Mouse (Mus musculus): ENCODE data around the gene Epb41l5. TPM values are rescaled to one million over a fixed set of nuclear protein-coding genes. Genes with fewer than 3 reads are reported as not detected.

Epb41l5 gene
- 0.42 TPM in 1 of 2 replicates, not detected in the other for total RNA-seq (2015; ENCODE audit: low replicate concordance)
- total RNA-seq (2017; ENCODE audit: low replicate concordance), result not detected in 2 replicates

DNA sequence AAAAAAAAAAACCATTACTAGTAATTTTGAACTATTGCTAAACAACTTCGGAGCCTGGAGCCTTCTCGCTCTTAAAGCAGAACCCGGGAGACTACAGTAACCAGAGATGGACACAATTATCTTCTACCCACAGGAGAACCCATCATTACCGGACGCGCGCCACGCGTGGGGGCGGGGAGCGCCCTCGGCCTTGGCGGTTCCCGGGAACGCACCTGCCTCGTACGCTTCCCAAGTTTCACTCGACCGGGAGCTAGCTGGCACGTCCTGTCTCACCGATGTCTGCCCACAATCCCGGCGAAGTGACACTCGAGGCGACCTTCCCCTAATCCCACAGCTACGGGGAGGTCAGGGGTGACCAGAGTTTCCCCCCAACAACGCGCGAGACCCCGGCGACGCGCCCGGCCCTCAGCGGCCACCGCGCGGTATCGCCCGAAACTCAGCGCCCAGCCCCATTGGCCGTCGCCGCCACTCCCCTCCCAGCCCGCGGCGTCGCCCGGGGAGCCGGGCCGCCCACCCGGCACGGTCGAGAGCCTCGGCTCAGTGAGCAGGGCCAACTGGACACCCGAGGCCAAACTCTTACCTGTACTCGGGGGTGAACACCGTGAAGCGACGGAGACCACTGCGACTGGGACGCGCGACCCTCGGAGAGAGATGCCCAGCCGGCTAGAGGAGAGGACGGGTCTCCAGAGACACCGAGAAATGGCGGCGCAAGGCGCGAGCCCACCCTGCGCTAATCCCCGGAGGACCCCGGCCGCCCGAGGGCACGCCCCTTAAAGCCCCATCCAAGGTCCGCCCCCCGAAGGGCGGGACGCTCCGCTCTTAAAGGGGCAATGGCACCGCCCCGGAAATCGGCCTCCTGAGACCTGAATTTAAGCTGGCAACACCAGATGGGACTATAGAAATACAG is at the start of gene Epb41l5:
Gene Epb41l5 (minus strand): TSS at position 796 of the 907 bp plus-strand sequence.
- peak; percentile 76 for ATAC-seq (replicated peaks; ENCODE audit: low FRiP score, poor library complexity, severe bottlenecking)

DNA sequence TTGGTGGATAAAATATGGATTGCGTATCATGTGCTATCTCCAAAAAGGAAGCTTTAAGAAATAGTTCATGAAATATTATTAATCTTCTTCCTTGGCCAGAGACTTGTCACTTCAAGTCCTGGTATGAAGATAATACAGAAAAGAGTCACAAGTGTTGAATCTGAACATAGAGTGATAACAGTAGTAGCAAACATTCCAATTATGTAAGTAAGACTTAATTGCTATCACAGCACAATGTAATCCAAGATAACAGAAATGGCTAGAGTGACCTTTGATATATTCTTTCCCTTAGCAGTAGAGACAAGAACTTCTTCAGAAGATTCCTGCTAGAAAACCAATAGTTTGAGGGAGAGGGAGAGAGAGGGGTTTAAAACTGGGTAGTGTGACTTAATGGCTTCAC is 48.1 kb upstream of the Epb41l5 start:
- no peak for ATAC-seq (replicated peaks; ENCODE audit: low FRiP score, poor library complexity, severe bottlenecking)

DNA sequence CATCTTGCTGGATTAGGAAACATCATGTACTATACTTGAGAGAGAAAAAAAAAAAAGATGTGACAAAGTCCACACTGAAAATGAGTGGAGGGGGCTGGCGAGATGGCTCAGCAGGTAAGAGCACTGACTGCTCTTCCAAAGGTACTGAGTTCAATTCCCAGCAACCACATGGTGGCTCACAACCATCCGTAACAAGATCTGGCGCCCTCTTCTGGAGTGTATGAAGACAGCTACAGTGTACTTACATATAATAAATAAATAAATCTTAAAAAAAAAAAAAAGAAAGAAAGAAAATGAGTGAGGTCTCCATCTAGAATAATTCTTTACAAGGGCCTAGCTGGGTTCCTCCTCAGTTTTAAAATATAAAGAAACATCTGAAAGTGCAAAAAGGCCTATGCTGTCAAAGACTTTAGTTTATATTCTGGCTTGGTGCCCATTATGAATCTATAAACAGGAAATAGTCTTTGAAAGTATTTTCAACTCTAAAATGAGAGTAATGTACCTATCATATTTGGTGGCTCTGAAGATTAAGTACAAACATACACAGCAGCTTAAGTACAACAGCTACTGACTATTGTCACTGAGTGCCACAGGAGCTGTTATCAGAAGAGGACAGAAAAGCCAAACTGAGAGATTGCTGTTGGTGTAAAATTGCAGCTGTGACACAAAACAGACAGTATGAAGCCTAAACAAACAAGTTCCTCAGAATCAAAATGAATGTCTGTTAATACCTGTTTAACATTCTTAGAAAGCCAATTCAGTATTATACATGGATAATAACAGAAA is 37.2 kb upstream of the Epb41l5 start:
- no peak for ATAC-seq (replicated peaks; ENCODE audit: low FRiP score, poor library complexity, severe bottlenecking)

DNA sequence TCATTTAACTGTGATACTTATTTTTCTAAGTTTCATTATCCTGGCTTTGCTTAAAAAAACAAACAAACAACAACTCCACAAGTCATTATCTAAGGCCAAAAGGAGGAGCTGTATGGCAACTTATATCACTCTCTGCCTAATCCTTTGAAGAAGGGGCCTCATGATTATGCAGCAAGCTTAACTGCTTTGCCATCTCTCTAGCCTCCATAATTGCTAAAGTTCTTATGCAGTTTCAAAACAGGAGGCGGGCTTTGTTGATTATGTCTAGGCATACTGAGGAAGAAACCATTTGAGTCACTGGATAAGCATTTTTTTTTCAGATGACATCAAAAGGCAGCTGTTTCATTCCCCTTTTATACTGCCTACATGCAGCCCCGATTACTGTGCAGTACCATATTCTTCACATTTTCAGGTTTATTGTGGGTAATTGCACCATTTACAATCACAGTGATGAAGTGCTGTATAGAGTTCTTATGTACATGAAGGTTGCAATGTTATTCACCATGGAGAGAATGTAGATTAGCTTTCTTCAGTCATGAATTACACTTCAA is 32.9 kb upstream of the Epb41l5 start:
- no peak for ATAC-seq (replicated peaks; ENCODE audit: low FRiP score, poor library complexity, severe bottlenecking)

DNA sequence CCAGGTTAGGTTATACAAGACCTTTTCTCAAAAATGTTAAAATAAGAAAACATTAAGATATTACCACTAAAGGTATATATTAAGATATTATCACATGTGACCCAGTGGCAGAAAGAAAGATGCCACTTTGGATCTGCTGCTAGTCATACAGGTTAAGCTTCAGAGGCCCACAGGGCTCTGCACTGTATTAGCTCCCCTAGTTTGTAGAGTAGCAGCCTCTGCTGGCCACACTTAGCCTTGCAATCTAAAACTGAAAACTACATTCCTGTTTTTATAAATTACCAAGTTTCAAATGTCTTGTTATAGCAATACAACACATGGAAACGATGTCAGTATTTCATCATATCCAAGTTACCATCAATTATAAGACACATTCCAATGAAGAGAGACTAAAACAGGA is 26.2 kb upstream of the Epb41l5 start:
- ATAC-seq (replicated peaks; ENCODE audit: low FRiP score, poor library complexity, severe bottlenecking), result no peak

DNA sequence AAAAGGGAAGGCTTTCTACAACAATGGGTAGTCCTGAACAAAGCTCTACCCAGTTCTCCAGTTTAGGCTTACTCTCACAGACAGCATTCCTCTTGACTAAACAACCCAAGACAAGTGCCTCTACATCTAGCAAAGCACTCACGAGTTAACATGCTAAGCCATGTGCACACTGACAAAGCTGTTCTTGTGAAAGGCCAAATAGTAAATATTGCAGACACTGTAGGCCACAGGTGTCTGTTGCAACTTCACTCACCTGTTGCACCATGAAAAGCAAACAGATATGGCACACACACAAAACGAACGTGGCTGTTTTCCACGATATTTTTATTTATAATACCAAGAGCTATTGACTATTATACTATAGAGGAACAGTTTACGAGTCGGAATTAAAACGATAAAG is 18.1 kb upstream of the Epb41l5 start:
- no peak for ATAC-seq (replicated peaks; ENCODE audit: low FRiP score, poor library complexity, severe bottlenecking)

DNA sequence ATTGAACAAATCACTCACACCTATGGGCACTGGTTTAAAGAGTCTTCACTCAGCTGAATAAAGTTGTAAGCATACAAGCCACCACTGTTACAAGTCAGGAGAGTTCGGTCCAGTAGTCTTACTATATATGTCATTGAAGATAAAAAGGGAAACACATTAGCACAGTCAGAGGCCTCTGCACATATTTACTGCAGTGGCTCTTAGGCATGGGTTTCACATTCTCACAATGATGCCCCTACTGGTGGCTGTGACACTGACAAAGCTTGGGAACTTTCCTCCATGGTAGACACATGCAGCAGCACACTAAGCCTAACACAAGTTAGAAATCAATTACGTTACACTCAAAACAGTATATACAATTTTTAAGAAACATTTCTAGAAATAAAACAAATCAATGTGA is 5.5 kb upstream of the Epb41l5 start:
- ATAC-seq (replicated peaks; ENCODE audit: low FRiP score, poor library complexity, severe bottlenecking), result no peak

DNA sequence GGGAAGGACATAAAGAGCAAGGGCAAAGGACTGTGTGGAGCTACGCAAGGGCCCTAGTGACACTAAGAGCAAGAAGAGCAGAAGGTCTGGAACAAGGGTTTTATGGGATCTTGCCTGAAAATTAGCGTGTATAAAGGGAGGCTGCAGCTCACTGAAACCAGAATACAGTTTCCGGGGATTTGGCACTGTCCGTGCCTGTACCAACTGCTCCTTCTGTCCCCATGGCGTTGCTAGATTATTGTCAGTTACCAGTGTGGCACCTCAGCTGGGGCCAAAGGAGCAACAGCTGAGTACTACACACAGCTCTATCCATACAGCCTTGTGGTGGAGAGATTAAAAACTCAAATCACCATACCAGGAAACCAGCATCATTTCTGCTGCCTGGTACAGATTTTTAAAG is 1.6 kb upstream of the Epb41l5 start:
- ATAC-seq (replicated peaks; ENCODE audit: low FRiP score, poor library complexity, severe bottlenecking), result no peak

DNA sequence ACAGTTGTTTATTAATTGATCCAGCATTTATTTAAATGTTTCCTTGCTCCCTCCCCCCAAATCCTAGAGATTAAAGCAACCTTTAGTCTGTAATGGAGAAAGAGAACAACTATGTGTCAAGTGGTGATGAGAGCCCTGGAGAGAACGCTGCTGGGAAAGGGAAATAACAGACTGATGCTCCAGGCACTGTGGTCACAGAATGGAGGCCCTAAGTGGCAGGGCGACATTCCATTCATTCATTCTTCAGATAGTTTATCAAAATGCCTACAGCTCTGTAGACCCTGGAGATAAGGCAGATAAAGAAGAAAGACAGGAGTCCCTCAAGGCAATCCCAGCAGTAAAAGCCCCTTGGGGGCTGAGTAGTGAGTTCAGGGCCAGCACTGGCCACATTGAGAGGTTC is 827 bp upstream of the Epb41l5 start:
- ATAC-seq (replicated peaks; ENCODE audit: low FRiP score, poor library complexity, severe bottlenecking), result no peak

DNA sequence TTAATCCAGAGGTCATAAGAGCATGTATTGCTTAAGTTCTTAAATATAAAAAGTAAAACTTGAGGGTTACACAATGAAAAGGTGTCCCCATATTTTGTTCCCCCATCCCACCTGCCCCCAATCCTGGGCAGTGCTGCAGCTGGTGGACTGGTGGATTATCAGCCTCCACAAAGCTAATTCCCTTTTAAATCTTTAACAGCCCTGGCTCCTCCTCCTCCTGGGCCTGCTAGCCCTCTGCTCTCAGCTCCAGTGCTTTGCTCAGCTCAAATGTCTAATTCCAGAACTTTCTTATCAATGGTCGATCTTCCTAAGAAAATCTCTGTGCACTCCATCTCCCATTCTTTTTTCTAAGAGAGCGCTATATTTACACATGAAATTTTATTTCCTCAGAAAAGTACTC is 2.4 kb downstream of the Epb41l5 start:
- no peak for ATAC-seq (replicated peaks; ENCODE audit: low FRiP score, poor library complexity, severe bottlenecking)

DNA sequence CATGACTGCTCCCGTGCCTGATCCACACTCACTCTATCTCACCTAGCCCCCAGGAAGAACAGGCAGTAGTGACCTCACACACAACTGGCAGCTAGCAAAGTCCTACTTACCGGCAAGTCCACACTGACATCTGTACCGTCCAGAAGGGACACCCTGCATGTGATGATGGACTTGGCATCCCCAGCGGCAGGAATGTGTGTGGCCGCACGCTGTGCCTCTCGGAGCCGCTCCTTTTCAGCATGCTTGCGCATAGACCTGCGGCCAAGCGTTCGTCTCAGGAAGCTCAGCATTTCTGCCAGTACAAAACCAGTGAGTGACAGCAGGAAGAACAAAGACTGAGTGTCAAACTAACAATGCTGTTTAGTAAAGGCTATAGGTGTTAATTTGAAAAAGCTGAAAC is 6.4 kb downstream of the Epb41l5 start:
- no peak for ATAC-seq (replicated peaks; ENCODE audit: low FRiP score, poor library complexity, severe bottlenecking)

DNA sequence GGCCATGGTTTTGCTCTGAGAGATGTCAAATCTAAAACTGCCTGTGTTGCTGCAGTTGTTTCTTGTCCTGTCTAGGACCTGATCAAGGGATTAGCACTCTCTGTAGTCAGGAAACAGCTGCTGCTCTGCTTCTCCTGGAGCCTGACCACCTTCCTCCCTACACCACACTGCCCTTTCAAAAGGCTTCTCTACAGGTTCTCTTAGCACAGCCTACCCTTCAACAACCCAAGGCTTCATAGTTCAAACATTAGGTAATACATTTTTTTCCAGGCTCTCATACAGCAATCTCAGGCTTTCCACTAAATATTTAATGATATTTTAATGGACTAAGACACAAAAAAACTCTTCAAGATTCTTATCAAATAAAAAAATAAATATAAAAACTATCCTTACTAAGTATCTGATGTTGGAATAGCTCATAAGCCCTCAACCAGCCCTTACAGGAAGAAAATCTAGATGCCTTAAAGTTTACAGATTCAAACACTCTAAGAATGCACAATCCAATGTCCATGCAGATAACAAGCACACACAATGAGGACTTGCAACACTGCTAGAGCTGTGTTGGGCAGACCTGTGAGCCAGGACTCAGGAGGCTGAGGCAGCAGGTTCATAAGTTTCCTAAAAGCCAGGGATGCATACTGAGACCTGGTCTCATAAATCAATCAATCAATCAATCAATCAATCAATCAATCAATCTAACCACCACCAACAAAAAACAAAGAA is 7.5 kb downstream of the Epb41l5 start:
- no peak for ATAC-seq (replicated peaks; ENCODE audit: low FRiP score, poor library complexity, severe bottlenecking)

DNA sequence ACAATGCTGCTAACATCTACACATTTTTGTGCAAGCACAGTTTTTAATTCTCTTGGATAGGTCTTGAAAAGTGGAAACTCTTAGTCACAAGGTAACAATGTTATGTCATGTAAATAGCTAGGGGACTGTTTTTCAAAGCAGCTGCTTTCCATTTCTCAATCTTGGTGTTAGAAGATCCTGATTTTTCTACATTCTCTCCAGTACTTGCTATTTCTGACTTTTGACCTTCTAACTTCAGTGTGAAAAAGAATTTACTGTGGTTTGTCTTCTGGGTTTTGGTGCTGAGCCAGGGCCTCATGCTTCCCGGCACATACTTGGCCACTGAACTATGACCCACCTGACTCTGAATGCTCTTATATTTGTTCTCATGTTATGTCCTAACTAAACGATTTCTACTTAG is 8.8 kb downstream of the Epb41l5 start:
- ATAC-seq (replicated peaks; ENCODE audit: low FRiP score, poor library complexity, severe bottlenecking), result no peak

DNA sequence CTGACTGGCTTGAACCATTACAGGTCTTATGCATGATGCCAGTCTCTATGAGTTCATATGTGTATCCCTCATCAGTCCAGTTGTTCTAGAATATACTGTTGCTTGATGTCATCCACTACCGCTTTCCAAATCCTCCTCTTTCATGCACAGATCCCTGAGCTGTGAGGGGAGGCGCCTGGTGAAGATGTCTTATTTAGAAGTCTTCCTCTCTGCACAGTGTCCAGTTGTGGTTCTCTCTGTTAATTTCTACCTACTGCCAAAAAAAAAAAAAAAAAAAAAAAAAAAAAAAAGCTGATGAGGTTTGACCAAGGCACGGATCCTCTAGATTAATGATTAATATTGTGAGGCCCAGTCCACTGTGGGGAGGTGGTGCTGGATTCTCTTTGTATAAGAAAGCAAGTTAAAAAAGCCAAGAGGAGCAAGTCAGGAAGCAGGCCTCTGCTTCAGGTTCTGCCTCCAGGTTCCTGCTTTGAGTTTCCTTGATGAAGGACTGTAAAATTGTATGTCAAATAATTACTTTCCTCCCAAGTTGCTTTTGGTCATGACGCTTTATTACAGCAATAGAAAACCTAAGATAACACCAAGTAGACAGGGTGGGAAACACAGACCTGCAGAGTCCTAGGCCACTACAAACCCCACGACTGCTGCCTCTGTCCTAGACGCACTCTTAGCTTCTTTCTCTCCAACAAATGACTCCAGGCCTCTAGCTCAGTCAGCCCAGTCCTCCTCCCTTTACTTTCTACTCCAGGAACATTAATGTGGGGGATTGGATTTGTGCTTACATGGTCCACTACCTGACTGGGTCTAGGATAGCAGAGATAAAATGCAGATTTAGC is 11.4 kb downstream of the Epb41l5 start:
- no peak for ATAC-seq (replicated peaks; ENCODE audit: low FRiP score, poor library complexity, severe bottlenecking)

DNA sequence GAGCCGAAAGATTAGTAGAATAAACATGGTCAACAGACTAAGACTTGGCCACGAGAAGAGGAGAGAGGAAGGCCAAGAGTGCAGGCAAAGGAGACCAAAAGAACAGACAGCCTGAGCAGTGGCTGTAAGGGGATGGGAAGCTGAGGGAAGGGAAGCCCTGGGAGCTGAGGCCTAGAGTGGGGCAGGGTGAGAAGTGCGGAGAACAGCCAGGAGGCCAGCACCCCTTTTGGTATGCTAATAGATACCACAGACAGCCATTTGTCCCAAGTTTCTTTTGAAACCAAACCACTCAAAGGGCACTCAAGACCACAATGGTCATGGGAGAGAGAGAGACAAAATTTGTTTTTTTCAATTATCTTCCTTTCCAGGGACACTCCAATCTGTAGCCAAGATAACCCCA is 14.1 kb downstream of the Epb41l5 start:
- no peak for ATAC-seq (replicated peaks; ENCODE audit: low FRiP score, poor library complexity, severe bottlenecking)

DNA sequence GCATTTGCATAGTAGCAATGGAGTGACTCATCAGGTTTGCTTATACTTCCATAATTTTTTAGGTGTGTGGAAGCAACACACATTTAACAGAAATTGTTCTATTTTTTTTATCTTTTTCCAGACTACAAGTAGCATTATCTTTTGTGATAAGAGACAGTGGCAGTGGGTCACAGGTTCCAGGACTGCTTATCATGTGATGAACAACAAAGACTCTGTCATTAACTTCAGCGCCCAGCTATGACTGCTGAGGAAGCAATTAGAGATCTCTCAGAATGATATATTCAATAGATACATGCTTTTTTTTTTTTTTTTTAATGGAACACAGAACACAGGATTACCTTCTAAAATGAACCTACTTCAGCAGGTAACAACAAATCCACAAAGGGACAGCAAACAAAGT is 18.4 kb downstream of the Epb41l5 start:
- ATAC-seq (replicated peaks; ENCODE audit: low FRiP score, poor library complexity, severe bottlenecking), result no peak

DNA sequence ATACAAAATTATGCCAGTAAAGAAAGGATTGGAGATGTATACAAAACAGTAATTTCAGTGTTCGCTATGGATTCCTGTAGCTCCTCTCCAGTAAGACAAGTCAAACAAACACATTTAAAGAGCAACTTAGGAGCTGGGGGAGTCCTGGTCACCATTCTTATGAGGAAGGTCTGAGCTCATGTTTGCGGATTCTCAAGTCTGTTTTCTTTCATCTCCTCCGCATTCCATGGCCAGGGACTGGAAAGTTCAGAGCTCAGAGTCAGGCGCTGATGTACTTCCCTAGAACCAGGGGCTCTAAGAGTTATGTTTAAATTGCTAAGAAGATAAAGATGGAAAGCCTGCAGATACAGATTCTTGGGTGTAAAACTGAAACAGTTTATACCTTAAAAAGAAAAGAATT is 22.0 kb downstream of the Epb41l5 start:
- no peak for ATAC-seq (replicated peaks; ENCODE audit: low FRiP score, poor library complexity, severe bottlenecking)

DNA sequence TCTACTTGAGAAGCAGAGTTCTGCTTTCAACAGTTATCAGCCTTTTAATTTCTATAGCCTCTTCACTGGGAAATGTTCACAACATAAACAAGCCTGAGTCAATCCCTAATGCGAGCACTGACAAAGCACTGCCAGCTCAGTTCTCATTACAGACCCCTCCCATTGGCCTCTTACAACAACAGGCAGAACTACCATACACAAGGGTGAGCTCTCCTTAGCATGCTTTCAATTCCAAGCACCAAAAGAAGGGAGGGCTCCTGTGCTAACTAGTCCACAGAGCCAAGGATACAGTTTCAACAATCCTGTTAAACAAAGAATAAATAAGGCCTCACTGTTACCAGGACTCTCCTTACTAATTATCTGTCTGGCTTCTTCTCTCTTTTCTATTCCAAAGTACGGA is 24.4 kb downstream of the Epb41l5 start:
- ATAC-seq (replicated peaks; ENCODE audit: low FRiP score, poor library complexity, severe bottlenecking), result no peak

DNA sequence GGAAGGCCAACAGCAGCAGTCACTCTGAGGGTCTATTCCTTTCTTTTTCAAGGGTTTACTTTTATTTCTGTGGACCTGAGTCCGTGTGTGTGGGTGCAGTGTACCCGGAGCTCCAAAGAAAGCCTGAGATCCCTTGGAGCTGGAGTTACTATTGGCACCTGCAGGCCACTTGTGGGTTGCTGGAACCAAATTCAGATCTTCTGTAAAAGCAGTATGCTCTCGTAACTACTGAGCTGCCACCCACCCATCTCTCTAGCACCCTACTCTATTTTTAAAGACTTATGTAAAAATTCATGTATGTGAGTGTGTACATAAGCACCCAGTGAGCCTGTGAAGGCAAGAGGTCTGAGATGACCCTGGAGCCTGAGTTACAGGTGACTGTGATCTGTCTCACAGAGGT is 43.4 kb downstream of the Epb41l5 start:
- ATAC-seq (replicated peaks; ENCODE audit: low FRiP score, poor library complexity, severe bottlenecking), result no peak
